11 mouse cellular contexts compared by ENCODE assay signal in the genomic region with DNA sequence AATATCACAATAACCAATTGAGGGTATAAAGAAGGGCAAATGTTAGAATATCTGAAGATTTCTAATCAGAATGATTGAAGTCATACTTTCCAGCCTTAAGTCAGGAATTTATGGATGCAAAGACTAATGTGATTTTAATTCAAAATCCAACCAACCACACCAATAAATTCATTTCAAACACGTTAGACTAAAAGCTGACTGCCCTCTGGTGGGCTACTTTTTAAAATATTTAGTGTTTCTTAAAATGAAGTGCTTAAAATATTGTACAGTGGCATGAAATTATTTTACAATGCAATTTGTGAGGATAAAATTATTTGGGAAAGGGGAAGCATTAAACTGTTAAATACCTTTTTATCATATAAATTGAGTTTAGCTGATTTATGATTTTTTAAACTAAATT.
DNase-seq lines count a peak whose midpoint lies in the region; ATAC-seq and TF ChIP-seq lines count a peak whose summit lies in the region.
"Had no signal": no experiment of that assay in that cellular context is flagged by ENCODE, and none has a peak within 500 bp of the region (broad histone marks: within the 10 kb centered on the region; RNA-seq: fewer than 3 reads in every experiment).

No protein-coding gene starts in this region.

- H3K27me3 ChIP-seq in midbrain, postnatal 0 days (ENCODE audit: insufficient read depth, low read length) = peaks cover 17% of the 10 kb centered on the region; the same call in 1 of the 2 replicates
- peaks cover 35% of the 10 kb centered on the region for H3K27me3 ChIP-seq in midbrain, embryonic 13.5 days

- no peak overlapping the region for H3K9ac ChIP-seq in midbrain, postnatal 0 days (replicated peaks; ENCODE audit: low read length, poor library complexity, severe bottlenecking)
- no peak overlapping the region for H3K9ac ChIP-seq in midbrain, embryonic 13.5 days (replicated peaks)
- H3K9ac ChIP-seq: liver, embryonic 15.5 days had no signal

- WGBS in midbrain, postnatal 0 days = 8% methylated on average over 1 of the region's 1 CpGs
- 33% methylated on average over 1 of the region's 1 CpGs for WGBS in midbrain, embryonic 13.5 days

- H3K4me2 ChIP-seq in midbrain, postnatal 0 days (ENCODE audit: low read depth, low read length, poor library complexity, severe bottlenecking) = no peak overlapping the region
- H3K4me2 ChIP-seq in midbrain, embryonic 13.5 days (replicated peaks) = no peak overlapping the region
- H3K4me2 ChIP-seq: liver, embryonic 15.5 days had no signal

- ATAC-seq in midbrain, postnatal 0 days (ENCODE audit: low FRiP score) = no peak
- ATAC-seq in midbrain, embryonic 13.5 days = no peak
- no peak for ATAC-seq in inflammation-experienced regulatory T-cells, adult 6 months

- no peaks in the 10 kb centered on the region for H3K9me3 ChIP-seq in midbrain, postnatal 0 days (ENCODE audit: low read length)
- no peaks in the 10 kb centered on the region for H3K9me3 ChIP-seq in midbrain, embryonic 13.5 days
- H3K9me3 ChIP-seq: liver, embryonic 15.5 days had no signal

- no peaks in the 10 kb centered on the region for H3K36me3 ChIP-seq in midbrain, postnatal 0 days (ENCODE audit: insufficient read depth, low read length)
- no peaks in the 10 kb centered on the region for H3K36me3 ChIP-seq in midbrain, embryonic 13.5 days
- H3K36me3 ChIP-seq: liver, embryonic 15.5 days had no signal

- TF ChIP-seq CTCF in midbrain, postnatal 0 days (IDR thresholded peaks at IDR 0.05) = peak; percentile 73

- no peak overlapping the region for H3K27ac ChIP-seq in midbrain, postnatal 0 days (ENCODE audit: low read depth, low read length)
- no peak overlapping the region for H3K27ac ChIP-seq in midbrain, embryonic 13.5 days
- H3K27ac ChIP-seq: liver, embryonic 15.5 days had no signal

- no peaks in the 10 kb centered on the region for H3K4me1 ChIP-seq in midbrain, postnatal 0 days (ENCODE audit: insufficient read depth, low read length)
- H3K4me1 ChIP-seq in midbrain, embryonic 13.5 days (replicated peaks) = peaks cover 4% of the 10 kb centered on the region; the same call in 1 of the 2 replicates
- H3K4me1 ChIP-seq: liver, embryonic 15.5 days had no signal

- peak; percentile 26 to 63 for DNase-seq in cerebellum, postnatal 10 days
- DNase-seq in cerebellum, adult 9-11 months = no peak
- DNase-seq in kidney, adult 9 months = peak; percentile 7
- DNase-seq in kidney, adult 8-10 months = no peak
- peak; percentile 69 for DNase-seq in midbrain, postnatal 0 days (ENCODE audit: low spot score)
- no peak for DNase-seq in ovary, postnatal 10 days (ENCODE audit: low spot score)
- DNase-seq: layer of hippocampus, postnatal 36 days; thymus, postnatal 4 days had no signal

- no peak overlapping the region for H3K4me3 ChIP-seq in midbrain, postnatal 0 days (ENCODE audit: low read depth, low read length)
- H3K4me3 ChIP-seq in midbrain, embryonic 13.5 days (replicated peaks) = no peak overlapping the region
- H3K4me3 ChIP-seq: liver, embryonic 15.5 days had no signal

Comparison
In these comparisons a context has a peak if more than half of its experiments do, and no peak if none do; other contexts are left out.
1. DNase-seq: peak in cerebellum, postnatal 10 days (2 of 2), kidney, adult 9 months (single experiment) and midbrain, postnatal 0 days (single experiment); none in cerebellum, adult 9-11 months (single experiment), kidney, adult 8-10 months (0 of 2) and ovary, postnatal 10 days (single experiment).